Mouse (Mus musculus) heart, embryonic 10.5 days (tissue): ENCODE results near the gene Lamtor2. TPM values are rescaled to one million over a fixed set of nuclear protein-coding genes. Genes with fewer than 3 reads are reported as not detected.

Source experiments
- DNase-seq: peaks from one replicate; pipeline ENCODE4 v3.0.0-alpha.2; 2017; ENCODE audit warnings: low spot score
- H3K27ac ChIP-seq: fragments of 300-500 bp; sonication (generic); 2 replicates; pipeline ENCODE4 v1.5.1; 2016; ENCODE audit warnings: mild to moderate bottlenecking
- H3K27me3 ChIP-seq: fragments of 300-500 bp; sonication (generic); 2 replicates; pipeline ENCODE4 v1.6.1; 2016; ENCODE audit warnings: mild to moderate bottlenecking; ENCODE audit not compliant: poor library complexity, insufficient read depth, severe bottlenecking
- H3K36me3 ChIP-seq: fragments of 300-500 bp; sonication (generic); 2 replicates; pipeline ENCODE4 v1.6.1; 2016; ENCODE audit warnings: mild to moderate bottlenecking, moderate library complexity
- H3K4me1 ChIP-seq: fragments of 300-500 bp; sonication (generic); 2 replicates; pipeline ENCODE4 v1.6.1; 2016; ENCODE audit warnings: mild to moderate bottlenecking
- H3K4me3 ChIP-seq: fragments of 300-500 bp; sonication (generic); 2 replicates; pipeline ENCODE4 v1.5.1; 2016; ENCODE audit warnings: mild to moderate bottlenecking, moderate library complexity
- H3K9me3 ChIP-seq: fragments of 300-500 bp; sonication (generic); 2 replicates; pipeline ENCODE4 v1.6.1; 2016; ENCODE audit warnings: mild to moderate bottlenecking, moderate library complexity
- WGBS: fragments of 180-500 bp; shearing (Covaris S2); methylation state at CpG from one replicate; pipeline ENCODE4 v1.1.7; 2016; 5-methylcytosine and 5-hydroxymethylcytosine counted together
- polyA plus RNA-seq: library from polyadenylated mRNA; unstranded; fragments of >200 nt; fragmentation: Nextera tagmentation; extraction: Ambion mirVana; gene quantifications from 2 replicates; pipeline ENCODE4 v1.2.1, GENCODE M21; 2016

Lamtor2 gene
- polyA plus RNA-seq, 1 experiment from 2014 or later, result 190 TPM

GRCm38 (mm10) chr3:88546674-88547418 lies 6.0 kb downstream of the Lamtor2 start:
- Histone ChIP-seq H3K4me3 (no peak overlapping the region), H3K27me3 (no peaks in the 10 kb centered on the region), H3K27ac (no peak overlapping the region), H3K4me1 (peaks cover 33% of the 10 kb centered on the region), H3K36me3 (peaks cover 16% of the 10 kb centered on the region), H3K9me3 (no peaks in the 10 kb centered on the region)
- WGBS, result 66% methylated on average over 6 of the region's 6 CpGs
- DNase-seq, result peak; percentile 73

DNA sequence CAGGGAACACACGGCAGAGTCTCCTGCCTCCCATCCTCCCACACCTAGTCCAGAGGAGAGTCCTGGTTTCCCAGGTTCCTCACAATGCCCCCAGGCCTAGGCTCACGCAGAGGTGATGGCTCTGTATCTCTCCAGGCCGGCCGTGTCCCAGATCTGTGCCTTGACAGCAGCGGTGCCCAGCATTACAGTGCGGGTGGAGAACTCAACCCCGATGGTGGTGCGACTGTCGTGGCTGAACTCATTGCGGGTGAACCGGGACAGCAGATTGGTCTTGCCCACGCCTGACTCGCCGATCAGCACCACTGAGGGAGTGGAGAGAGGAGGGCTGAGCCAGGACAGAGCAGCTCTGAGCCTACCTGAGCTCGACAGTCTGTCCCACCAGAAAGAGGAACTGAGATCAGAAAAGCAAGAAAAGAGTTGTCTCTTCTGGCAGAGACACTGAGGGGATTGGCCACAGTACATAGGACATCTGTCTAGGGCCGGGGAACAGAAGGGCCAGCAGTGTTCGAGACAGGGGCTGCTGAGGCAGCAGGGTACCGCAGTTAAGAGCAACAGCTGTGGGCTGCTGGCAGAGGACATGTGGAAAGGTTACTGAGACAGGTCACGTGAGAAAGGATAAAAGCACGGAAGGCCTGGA lies 7.8 kb downstream of the Lamtor2 start:
- Histone ChIP-seq H3K36me3 (peaks cover 15% of the 10 kb centered on the region; the same call in 1 of the 2 replicates), H3K4me1 (peaks cover 37% of the 10 kb centered on the region), H3K27me3 (no peaks in the 10 kb centered on the region), H3K9me3 (no peaks in the 10 kb centered on the region), H3K27ac (no peak overlapping the region), H3K4me3 (no peak overlapping the region)
- DNase-seq, result no peak
- WGBS, result 63% methylated on average over 20 of the region's 20 CpGs

DNA sequence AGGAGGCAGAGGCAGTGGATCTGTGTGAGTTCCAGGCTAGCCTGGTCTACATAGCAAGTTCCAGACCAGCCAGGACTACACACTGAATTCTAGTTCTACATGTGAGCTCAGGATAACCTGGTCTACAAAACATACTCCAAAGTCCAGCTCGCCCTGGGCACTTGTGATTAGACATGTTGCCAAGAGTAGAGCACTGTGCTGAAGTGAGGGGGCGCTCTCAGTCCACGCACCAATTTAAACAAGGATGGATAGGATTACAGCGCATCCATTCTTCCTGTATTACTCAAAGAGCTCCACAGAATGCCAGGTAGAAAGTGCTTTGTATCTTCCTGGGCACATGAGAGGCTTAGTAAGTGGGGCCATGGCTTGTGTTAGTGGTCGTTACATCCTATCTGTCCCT lies 8.4 kb downstream of the Lamtor2 start:
- Histone ChIP-seq H3K27me3 (no peaks in the 10 kb centered on the region), H3K27ac (no peak overlapping the region), H3K36me3 (peaks cover 14% of the 10 kb centered on the region; the same call in 1 of the 2 replicates), H3K4me1 (peaks cover 39% of the 10 kb centered on the region), H3K4me3 (no peak overlapping the region), H3K9me3 (no peaks in the 10 kb centered on the region)
- no peak for DNase-seq
- 39% methylated on average over 5 of the region's 5 CpGs for WGBS

GRCm38 (mm10) chr3:88543651-88544410 lies 9.0 kb downstream of the Lamtor2 start:
- H3K4me3 ChIP-seq, result no peak overlapping the region
- 62% methylated on average over 5 of the region's 5 CpGs for WGBS
- peaks cover 43% of the 10 kb centered on the region for H3K4me1 ChIP-seq
- H3K27ac ChIP-seq, result no peak overlapping the region
- DNase-seq, result no peak
- no peaks in the 10 kb centered on the region for H3K27me3 ChIP-seq
- H3K36me3 ChIP-seq, result peaks cover 16% of the 10 kb centered on the region
- no peaks in the 10 kb centered on the region for H3K9me3 ChIP-seq

DNA sequence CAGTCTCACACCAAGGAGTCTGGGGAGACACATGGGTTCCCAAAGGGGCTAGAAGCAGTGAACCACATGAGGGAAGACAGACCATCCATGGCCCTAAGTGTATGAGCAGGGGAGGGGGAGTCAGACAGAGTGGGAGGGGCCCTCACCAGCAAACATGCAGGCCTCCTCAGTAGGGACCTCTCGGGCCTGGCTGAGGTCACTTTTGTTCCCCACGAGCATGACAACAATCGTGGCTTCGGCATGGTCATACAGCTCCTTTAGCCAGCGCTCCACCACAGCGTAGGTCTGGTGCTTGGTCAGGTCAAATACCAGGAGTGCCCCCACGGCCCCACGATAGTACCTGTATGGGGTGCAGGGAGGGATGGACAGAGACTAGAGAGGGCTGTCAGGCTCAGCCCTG lies 9.7 kb downstream of the Lamtor2 start:
- no peak for DNase-seq
- Histone ChIP-seq H3K27ac (no peak overlapping the region), H3K9me3 (no peaks in the 10 kb centered on the region), H3K36me3 (peaks cover 19% of the 10 kb centered on the region), H3K4me3 (no peak overlapping the region), H3K4me1 (peaks cover 46% of the 10 kb centered on the region), H3K27me3 (no peaks in the 10 kb centered on the region)
- 79% methylated on average over 8 of the region's 8 CpGs for WGBS

- no peak overlapping the region for H3K4me3 ChIP-seq
- DNase-seq, result no peak
Measured at GRCm38 (mm10) chr3:88542486-88542885, 10.4 kb downstream of the Lamtor2 start.

DNA sequence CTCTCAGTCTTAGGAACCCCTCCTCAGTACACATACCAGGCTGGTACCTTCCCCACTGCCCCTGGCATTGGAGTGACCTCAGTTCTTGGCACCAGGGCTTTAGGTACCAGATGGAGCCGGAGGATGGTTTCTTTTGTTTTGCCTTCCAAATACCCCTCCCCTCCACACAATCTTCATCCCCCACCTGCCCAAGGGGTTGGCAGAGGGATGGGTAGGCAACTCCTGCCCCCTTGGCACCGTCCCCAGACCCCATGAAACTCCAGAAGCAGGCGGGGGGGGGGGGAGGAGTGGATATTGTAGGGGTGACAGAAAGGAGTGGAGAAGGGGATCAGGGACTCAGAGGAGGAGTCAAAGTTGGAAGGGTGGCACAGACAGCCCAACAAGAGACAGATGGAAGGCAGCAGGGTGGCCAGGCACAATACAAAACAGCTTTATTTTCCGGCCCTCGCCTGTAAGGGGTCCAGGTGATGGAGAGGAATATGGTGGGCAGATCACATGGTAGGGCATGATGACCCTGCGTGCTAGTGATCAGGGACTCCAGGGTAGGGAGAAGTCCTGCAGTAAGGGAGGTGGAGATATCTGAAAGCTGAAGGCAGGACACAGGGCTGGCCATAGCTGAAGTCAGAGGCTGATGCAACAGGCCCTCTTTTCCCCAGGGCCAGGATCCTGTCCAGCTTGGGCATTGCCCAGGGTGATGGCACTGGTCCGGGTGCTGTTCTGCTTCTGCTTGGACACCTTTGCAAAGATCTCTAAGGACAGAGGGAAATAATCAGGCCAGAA lies 11.1 kb downstream of the Lamtor2 start:
- Histone ChIP-seq H3K36me3 (peaks cover 32% of the 10 kb centered on the region), H3K27me3 (no peaks in the 10 kb centered on the region), H3K4me3 (no peak overlapping the region; the same call in 1 of the 2 replicates), H3K27ac (no peak overlapping the region), H3K4me1 (peaks cover 55% of the 10 kb centered on the region), H3K9me3 (no peaks in the 10 kb centered on the region)
- WGBS, result 73% methylated on average over 7 of the region's 7 CpGs
- no peak for DNase-seq

More at GRCm38 (mm10) chr3:88542486-88542885, 10.4 kb downstream of the Lamtor2 start:
- Histone ChIP-seq H3K36me3 (peaks cover 26% of the 10 kb centered on the region), H3K27ac (no peak overlapping the region), H3K9me3 (no peaks in the 10 kb centered on the region), H3K4me1 (peaks cover 49% of the 10 kb centered on the region), H3K27me3 (no peaks in the 10 kb centered on the region)
- 55% methylated on average over 4 of the region's 4 CpGs for WGBS

DNA sequence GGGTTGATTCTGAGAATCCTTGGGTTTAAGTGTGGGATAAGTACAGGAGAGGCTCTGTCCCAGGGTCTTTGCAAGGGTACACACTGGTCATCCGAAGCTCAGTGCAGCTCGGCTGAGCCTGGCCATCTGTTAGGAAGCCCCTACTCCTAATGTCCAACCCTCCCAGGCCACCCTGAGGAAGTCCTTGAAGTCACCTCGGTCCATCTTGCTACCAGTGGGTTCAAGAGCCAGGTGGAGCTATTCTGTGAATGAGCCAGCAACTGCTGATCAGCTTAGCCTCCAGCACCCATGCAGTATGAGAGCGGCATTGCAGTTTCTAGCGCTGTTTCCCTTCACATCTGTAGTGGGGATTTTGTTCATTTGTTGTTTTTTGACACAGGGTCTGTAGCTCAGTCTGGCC lies 12.8 kb downstream of the Lamtor2 start:
- 47% methylated on average over 5 of the region's 5 CpGs for WGBS
- no peak overlapping the region for H3K4me3 ChIP-seq

DNA sequence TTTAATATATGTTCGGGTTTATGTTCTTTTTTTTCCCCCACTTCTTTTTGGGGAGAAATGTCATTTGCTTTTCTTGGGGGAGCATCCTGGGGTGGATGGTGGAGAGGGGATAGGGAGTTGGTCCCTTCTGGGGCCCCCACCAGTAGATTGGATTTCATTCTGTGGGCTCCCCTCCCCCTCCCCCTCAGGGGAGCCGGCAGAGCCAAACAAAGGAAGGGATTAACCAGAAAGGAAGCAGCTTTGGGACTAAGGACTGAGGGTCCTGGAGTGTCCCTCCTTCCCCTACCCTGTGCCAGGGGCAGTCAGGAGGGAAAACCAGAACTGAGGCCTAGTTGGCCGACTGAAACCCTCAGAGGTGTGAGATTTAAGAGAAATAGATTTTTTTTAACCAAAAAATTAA lies 13.5 kb downstream of the Lamtor2 start:
- 20% methylated on average over 3 of the region's 3 CpGs for WGBS
- no peaks in the 10 kb centered on the region for H3K27me3 ChIP-seq
- 0 out of 2 replicates have a peak overlapping the region, but pooled peaks have one; percentile 37 for H3K27ac ChIP-seq
- no peak overlapping the region for H3K4me3 ChIP-seq
- no peak for DNase-seq
- peaks cover 52% of the 10 kb centered on the region for H3K36me3 ChIP-seq
- H3K9me3 ChIP-seq, result no peaks in the 10 kb centered on the region
- H3K4me1 ChIP-seq, result peaks cover 73% of the 10 kb centered on the region

More for the DNA sequence above, 12.8 kb downstream of the Lamtor2 start:
- Histone ChIP-seq H3K36me3 (peaks cover 45% of the 10 kb centered on the region), H3K27me3 (no peaks in the 10 kb centered on the region), H3K9me3 (no peaks in the 10 kb centered on the region), H3K4me1 (peaks cover 70% of the 10 kb centered on the region), H3K27ac (peak overlapping the region; percentile 48; the same call in 1 of the 2 replicates)
- no peak for DNase-seq

GRCm38 (mm10) chr3:88538271-88539145 lies 14.4 kb downstream of the Lamtor2 start:
- H3K27me3 ChIP-seq, result no peaks in the 10 kb centered on the region
- H3K4me3 ChIP-seq, result no peak overlapping the region
- H3K4me1 ChIP-seq, result peaks cover 82% of the 10 kb centered on the region
- DNase-seq, result no peak
- H3K9me3 ChIP-seq, result no peaks in the 10 kb centered on the region
- H3K27ac ChIP-seq, result no peak overlapping the region
- peaks cover 52% of the 10 kb centered on the region for H3K36me3 ChIP-seq
- WGBS, result 39% methylated on average over 9 of the region's 9 CpGs

DNA sequence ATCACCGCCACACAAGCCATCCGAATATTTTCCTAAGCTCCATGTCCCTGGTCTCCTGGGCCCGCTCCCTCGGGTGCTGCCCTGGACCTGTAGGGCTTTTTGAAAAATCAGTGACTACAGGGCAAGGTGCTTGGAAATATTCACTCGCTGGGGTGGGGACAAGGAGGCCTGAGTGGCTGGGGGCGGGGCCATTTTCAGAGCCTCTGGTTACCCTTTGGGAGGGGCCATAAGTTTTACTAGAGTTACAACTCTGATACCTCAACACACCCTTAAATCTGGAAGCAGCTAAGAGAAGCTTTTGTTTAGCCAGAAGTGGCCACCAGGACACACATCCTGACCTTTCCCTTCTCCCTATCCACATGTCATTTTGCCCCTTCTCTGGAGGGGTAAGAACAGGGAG lies 15.7 kb downstream of the Lamtor2 start:
- Histone ChIP-seq H3K4me3 (peak overlapping the region; percentile 83), H3K27ac (peak overlapping the region; percentile 85), H3K27me3 (no peaks in the 10 kb centered on the region), H3K36me3 (peaks cover 52% of the 10 kb centered on the region), H3K4me1 (peaks cover 82% of the 10 kb centered on the region), H3K9me3 (no peaks in the 10 kb centered on the region)
- WGBS, result 71% methylated on average over 6 of the region's 6 CpGs
- DNase-seq, result no peak
